Mouse (Mus musculus): Measurements from ENCODE around the gene Vmn2r111. TPM values are rescaled to one million over a fixed set of nuclear protein-coding genes. Genes with fewer than 3 reads are reported as not detected.
"Not testable (repeated sequence)": the region's sequence is repeated elsewhere in the genome, so short reads cannot be mapped to it uniquely, and the experiment has no call there.

Gene Vmn2r111
- not detected for total RNA-seq (2022)

DNA sequence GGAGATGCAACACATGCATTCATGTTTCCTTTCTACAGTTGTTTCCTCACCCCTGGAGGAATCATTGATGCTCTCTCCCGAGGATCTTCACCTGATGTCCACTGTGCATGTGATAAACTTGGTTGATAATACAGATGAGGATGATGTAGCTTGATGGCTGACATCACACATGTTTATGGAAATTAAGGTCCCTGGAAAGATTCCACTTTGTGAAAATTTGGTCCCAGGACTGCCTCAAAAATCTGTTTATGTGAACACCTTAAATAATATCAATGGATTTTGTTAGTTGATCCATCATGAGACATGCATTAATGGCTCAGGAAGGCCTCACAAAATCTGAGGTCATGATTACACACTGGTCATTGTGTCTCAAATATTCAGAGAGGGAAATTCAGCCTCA, at the start of gene Vmn2r111:
Gene Vmn2r111, minus strand, starts transcription at position 101 of the 400 bp plus-strand sequence.
- DNase-seq (ENCODE audit: low spot score in 2 of 2): not testable (repeated sequence)

DNA sequence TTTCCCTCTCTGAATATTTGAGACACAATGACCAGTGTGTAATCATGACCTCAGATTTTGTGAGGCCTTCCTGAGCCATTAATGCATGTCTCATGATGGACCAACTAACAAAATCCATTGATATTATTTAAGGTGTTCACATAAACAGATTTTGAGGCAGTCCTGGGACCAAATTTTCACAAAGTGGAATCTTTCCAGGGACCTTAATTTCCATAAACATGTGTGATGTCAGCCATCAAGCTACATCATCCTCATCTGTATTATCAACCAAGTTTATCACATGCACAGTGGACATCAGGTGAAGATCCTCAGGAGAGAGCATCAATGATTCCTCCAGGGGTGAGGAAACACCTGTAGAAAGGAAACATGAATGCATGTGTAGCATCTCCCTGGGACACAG, 27.4 kb upstream of the Vmn2r111 start, which contains the start of gene Vmn2r112:
Gene Vmn2r112, plus strand, starts transcription at position 301 of the 400 bp plus-strand sequence.
- not testable (repeated sequence) for DNase-seq (ENCODE audit: low spot score in 2 of 2)

DNA sequence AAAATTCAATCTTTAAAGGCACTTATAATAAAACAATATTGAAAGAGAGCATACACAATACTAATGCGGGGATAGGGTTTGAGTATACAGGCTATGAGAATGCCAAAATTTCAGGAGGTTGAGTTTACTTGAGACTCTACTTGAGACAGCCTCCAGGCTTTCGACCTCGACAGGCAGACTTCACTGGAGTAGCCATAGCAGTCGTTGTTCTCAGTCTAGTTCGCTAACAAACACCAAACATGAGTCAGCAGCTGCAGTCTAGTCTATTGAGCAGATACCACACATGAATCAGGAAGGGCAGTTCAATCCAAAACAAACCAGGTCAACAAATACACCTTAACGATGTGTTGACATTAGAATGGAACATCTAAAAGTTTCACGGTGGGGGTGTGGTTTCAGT, 52.8 kb downstream of the Vmn2r111 start:
- DNase-seq (ENCODE audit: low spot score in 2 of 2): not testable (repeated sequence)

DNA sequence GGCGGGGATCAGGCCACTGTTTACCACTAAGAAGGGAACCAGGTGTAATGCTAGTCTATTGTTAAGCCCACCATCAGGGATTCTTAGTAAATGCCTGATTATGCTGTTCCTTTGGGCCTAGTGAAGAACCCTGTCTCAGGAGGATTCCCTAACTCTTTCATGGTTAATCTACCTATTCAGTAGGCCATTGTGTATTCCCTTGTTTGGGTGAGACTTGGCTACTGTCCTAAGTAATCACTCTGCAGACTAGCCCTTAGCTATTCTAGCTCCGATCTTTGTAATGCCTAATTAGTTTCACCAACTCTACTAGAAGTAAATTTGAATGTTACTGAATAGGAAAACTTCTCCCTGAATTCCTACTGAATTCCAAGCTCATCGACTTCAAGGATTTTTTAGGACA, 53.2 kb downstream of the Vmn2r111 start:
- not testable (repeated sequence) for DNase-seq (ENCODE audit: low spot score in 2 of 2)

DNA sequence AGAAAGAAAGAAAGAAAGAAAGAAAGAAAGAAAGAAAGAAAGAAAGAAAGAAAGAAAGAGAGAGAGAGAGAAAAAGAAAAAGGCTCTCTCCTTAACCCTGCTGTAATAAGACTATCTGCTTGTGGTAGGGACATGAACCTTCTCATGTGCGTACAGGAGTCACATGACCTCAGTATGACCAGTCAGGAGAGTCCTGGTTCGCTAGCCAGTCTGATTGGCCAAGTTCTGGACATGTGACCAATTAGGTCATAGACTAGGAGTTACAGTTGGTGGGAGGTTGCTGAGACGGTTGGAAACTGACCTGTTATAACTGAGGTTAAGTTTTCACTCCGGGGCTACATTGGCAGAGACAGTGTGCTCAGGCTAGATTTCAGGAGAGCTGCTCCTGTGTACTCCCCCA, 76.2 kb downstream of the Vmn2r111 start:
- no peak for DNase-seq (ENCODE audit: low spot score in 2 of 2)

Other genes starting within 250 kb of the Vmn2r111 start
- gene Zfp944, start 212.1 kb downstream of the Vmn2r111 start, total RNA-seq (2022): 10 to 100 TPM in 1 of 4 experiments, 1 to 10 TPM in 3; 8.2 to 10.4 (median 8.9) TPM
- gene Zfp758, start 212.0 kb downstream of the Vmn2r111 start, total RNA-seq (2022): 10 to 100 TPM in 2 of 4 experiments, 1 to 10 TPM in 2; 9.0 to 10.8 (median 10.0) TPM
- gene Zfp946, start 149.3 kb downstream of the Vmn2r111 start, total RNA-seq (2022): 10 to 100 TPM; 11.6 to 15.9 (median 13.1) TPM
- gene Vmn2r112, start 27.5 kb upstream of the Vmn2r111 start, total RNA-seq (2022): not detected

Measured in left cerebral cortex, adult 8-10 months (tissue).